Mouse (Mus musculus) myocyte (in vitro differentiated cells): ENCODE data around the gene Ipo11.

Experiments
- CEBPB ChIP-seq: IDR thresholded peaks from 2 replicates; pipeline ENCODE4 v1.6.1; 2011; ENCODE audit warnings: mild to moderate bottlenecking, moderate library complexity; ENCODE audit not compliant: poor library complexity, insufficient read depth, severe bottlenecking
- E2F4 ChIP-seq: IDR thresholded peaks from one replicate; pipeline ENCODE4 v1.6.1; 2011; ENCODE audit warnings: mild to moderate bottlenecking, control low read depth, moderate library complexity; ENCODE audit not compliant: insufficient read depth
- MAX ChIP-seq: IDR thresholded peaks from one replicate; pipeline ENCODE4 v1.6.1; 2011; ENCODE audit warnings: low read depth, mild to moderate bottlenecking, control low read depth
- MYOD1 ChIP-seq, 3 experiments: IDR thresholded peaks; one replicate each; pipeline ENCODE4 v1.6.1; 2011; ENCODE audit warnings: control low read depth in 2 of 3, low read depth in 2 of 3, mild to moderate bottlenecking in 2 of 3, moderate library complexity in 1 of 3; ENCODE audit not compliant: insufficient read length in 2 of 3, control insufficient read depth in 1 of 3
- MYOG ChIP-seq, 3 experiments: IDR thresholded peaks; one replicate each; pipeline ENCODE4 v1.6.1; 2011; ENCODE audit warnings: control low read depth in 2 of 3, low read depth in 2 of 3, mild to moderate bottlenecking in 2 of 3; ENCODE audit not compliant: insufficient read length in 2 of 3, control insufficient read depth in 1 of 3, insufficient read depth in 1 of 3
- POLR2A ChIP-seq: IDR thresholded peaks from one replicate; pipeline ENCODE4 v1.6.1; 2011; ENCODE audit warnings: low read depth, mild to moderate bottlenecking, control low read depth, moderate library complexity; ENCODE audit not compliant: insufficient read length
- POLR2AphosphoS2 ChIP-seq: IDR thresholded peaks from one replicate; pipeline ENCODE4 v1.6.1; 2011; ENCODE audit warnings: low read depth, control low read depth; ENCODE audit not compliant: insufficient read length
- REST ChIP-seq: IDR thresholded peaks from one replicate; pipeline ENCODE4 v1.6.1; 2011; ENCODE audit warnings: mild to moderate bottlenecking, control low read depth, moderate library complexity; ENCODE audit not compliant: insufficient read depth, insufficient read length
- TCF12 ChIP-seq: IDR thresholded peaks from one replicate; pipeline ENCODE4 v1.6.1; 2011; ENCODE audit warnings: mild to moderate bottlenecking, control low read depth; ENCODE audit not compliant: poor library complexity, insufficient read depth, severe bottlenecking
- USF1 ChIP-seq: IDR thresholded peaks from one replicate; pipeline ENCODE4 v1.6.1; 2011; ENCODE audit warnings: low read depth, mild to moderate bottlenecking, control low read depth, moderate library complexity

DNA sequence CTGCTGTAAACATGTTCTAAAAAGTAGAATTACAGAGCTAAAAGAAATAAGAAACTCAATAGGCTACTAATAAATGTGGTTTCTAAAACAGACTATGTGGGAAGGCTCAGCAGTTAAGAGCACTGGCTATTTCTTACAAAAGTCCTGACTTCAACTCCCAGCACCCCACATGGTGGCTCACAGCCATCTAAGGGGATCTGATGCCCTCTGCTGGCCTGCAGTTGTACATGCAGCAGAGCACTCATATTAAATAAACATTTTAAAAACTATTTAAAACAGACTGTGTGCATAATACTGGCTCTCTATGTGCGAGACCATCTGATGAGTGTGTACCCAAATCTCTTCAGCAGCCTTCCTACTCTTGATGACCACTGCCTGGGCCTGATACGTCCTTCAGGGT, 42.5 kb downstream of the Ipo11 start:
- TF ChIP-seq POLR2A: no peak
- no peak for TF ChIP-seq POLR2AphosphoS2
- TF ChIP-seq TCF12: no peak
- TF ChIP-seq MYOG (IDR thresholded peaks at IDR 0.05; ENCODE audit: control insufficient read depth in 1 of 3, insufficient read depth in 1 of 3, insufficient read length in 2 of 3, low read depth in 2 of 3): no peak
- no peak for TF ChIP-seq E2F4
- no peak for TF ChIP-seq USF1
- no peak for TF ChIP-seq MAX
- TF ChIP-seq MYOD1 (IDR thresholded peaks at IDR 0.05; ENCODE audit: control insufficient read depth in 1 of 3, insufficient read length in 2 of 3, low read depth in 2 of 3): no peak
- no peak for TF ChIP-seq CEBPB
- TF ChIP-seq REST: no peak
